Mouse (Mus musculus): ENCODE results near the gene Gm20388. TPM values are rescaled to one million over a fixed set of nuclear protein-coding genes. Genes with fewer than 3 reads are reported as not detected.

The Gm20388 gene
- polyA plus RNA-seq, 1 experiment from 2014 or later, result not detected

GRCm38 (mm10) chr8:121880818-121881217 is 1970.2 kb downstream of the Gm20388 start:
- no peak overlapping the region for H3K27ac ChIP-seq (ENCODE audit: low read depth, low read length)
- H3K4me3 ChIP-seq (ENCODE audit: low read depth, low read length), result no peak overlapping the region
- H3K4me1 ChIP-seq (replicated peaks; ENCODE audit: control insufficient read depth, insufficient read depth, low read length), result no peaks in the 10 kb centered on the region
- no peaks in the 10 kb centered on the region for H3K27me3 ChIP-seq (replicated peaks; ENCODE audit: control insufficient read depth, insufficient read depth, low read length)
- no peak for ATAC-seq
- H3K36me3 ChIP-seq (ENCODE audit: control insufficient read depth, insufficient read depth), result peaks cover 53% of the 10 kb centered on the region
- no peak overlapping the region for H3K4me2 ChIP-seq (replicated peaks; ENCODE audit: low read depth)
- TF ChIP-seq CTCF (IDR thresholded peaks at IDR 0.05; ENCODE audit: low read depth), result no peak
- 69% methylated on average over 1 of the region's 1 CpGs for WGBS
- no peaks in the 10 kb centered on the region for H3K9me3 ChIP-seq (ENCODE audit: control insufficient read depth)
- no peak overlapping the region for H3K9ac ChIP-seq (ENCODE audit: low read depth, low read length)

- Histone ChIP-seq H3K4me3 (ENCODE audit: low read depth, low read length) (no peak overlapping the region), H3K36me3 (ENCODE audit: control insufficient read depth, insufficient read depth) (peaks cover 64% of the 10 kb centered on the region), H3K9ac (ENCODE audit: low read depth, low read length) (no peak overlapping the region), H3K4me2 (replicated peaks; ENCODE audit: low read depth) (no peak overlapping the region), H3K9me3 (ENCODE audit: control insufficient read depth) (no peaks in the 10 kb centered on the region), H3K27ac (ENCODE audit: low read depth, low read length) (no peak overlapping the region), H3K4me1 (replicated peaks; ENCODE audit: control insufficient read depth, insufficient read depth, low read length) (no peaks in the 10 kb centered on the region), H3K27me3 (replicated peaks; ENCODE audit: control insufficient read depth, insufficient read depth, low read length) (no peaks in the 10 kb centered on the region)
- no peak for ATAC-seq
- TF ChIP-seq CTCF (IDR thresholded peaks at IDR 0.05; ENCODE audit: low read depth), result no peak
- WGBS, result 64% methylated on average over 5 of the region's 5 CpGs
Measured at GRCm38 (mm10) chr8:121881921-121882320, 1971.3 kb downstream of the Gm20388 start.

GRCm38 (mm10) chr8:121884181-121884580 is 1973.5 kb downstream of the Gm20388 start:
- TF ChIP-seq CTCF (IDR thresholded peaks at IDR 0.05; ENCODE audit: low read depth), result no peak
- peaks cover 67% of the 10 kb centered on the region for H3K36me3 ChIP-seq (ENCODE audit: control insufficient read depth, insufficient read depth)
- no peak overlapping the region for H3K4me2 ChIP-seq (replicated peaks; ENCODE audit: low read depth)
- H3K4me3 ChIP-seq (ENCODE audit: low read depth, low read length), result no peak overlapping the region
- ATAC-seq, result no peak
- no peaks in the 10 kb centered on the region for H3K9me3 ChIP-seq (ENCODE audit: control insufficient read depth)
- WGBS, result 86% methylated on average over 3 of the region's 3 CpGs
- H3K4me1 ChIP-seq (replicated peaks; ENCODE audit: control insufficient read depth, insufficient read depth, low read length), result no peaks in the 10 kb centered on the region
- H3K27ac ChIP-seq (ENCODE audit: low read depth, low read length), result no peak overlapping the region
- H3K27me3 ChIP-seq (replicated peaks; ENCODE audit: control insufficient read depth, insufficient read depth, low read length), result no peaks in the 10 kb centered on the region
- no peak overlapping the region for H3K9ac ChIP-seq (ENCODE audit: low read depth, low read length)

- 95% methylated on average over 9 of the region's 9 CpGs for WGBS
- no peak for TF ChIP-seq CTCF (IDR thresholded peaks at IDR 0.05; ENCODE audit: low read depth)
Measured at GRCm38 (mm10) chr8:121885001-121885400, 1974.4 kb downstream of the Gm20388 start.

DNA sequence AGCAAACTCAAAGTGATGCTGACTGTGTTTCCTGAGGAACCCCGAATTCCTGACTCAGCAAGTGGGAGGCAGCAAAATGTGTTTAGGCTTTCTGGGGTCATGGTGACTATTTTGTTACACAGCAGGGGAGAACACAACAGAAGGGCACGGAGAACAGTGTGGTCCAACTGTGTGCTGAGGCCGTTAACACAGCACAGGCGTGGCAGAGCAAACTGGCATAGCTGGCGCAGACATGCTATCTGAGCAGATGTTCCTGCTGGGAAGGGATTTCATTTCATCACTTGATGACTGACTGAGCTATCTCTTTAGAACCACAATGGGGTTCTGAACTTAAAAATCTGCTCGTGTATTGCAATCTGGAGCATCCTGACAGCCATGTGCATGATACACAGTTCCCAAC is 1974.8 kb downstream of the Gm20388 start:
- Histone ChIP-seq H3K9ac (ENCODE audit: low read depth, low read length) (no peak overlapping the region), H3K27ac (ENCODE audit: low read depth, low read length) (no peak overlapping the region), H3K4me3 (ENCODE audit: low read depth, low read length) (no peak overlapping the region), H3K9me3 (ENCODE audit: control insufficient read depth) (no peaks in the 10 kb centered on the region), H3K27me3 (replicated peaks; ENCODE audit: control insufficient read depth, insufficient read depth, low read length) (no peaks in the 10 kb centered on the region), H3K4me1 (replicated peaks; ENCODE audit: control insufficient read depth, insufficient read depth, low read length) (no peaks in the 10 kb centered on the region), H3K36me3 (ENCODE audit: control insufficient read depth, insufficient read depth) (peaks cover 66% of the 10 kb centered on the region), H3K4me2 (replicated peaks; ENCODE audit: low read depth) (no peak overlapping the region)
- no peak for TF ChIP-seq CTCF (IDR thresholded peaks at IDR 0.05; ENCODE audit: low read depth)
- ATAC-seq, result no peak
- 89% methylated on average over 6 of the region's 6 CpGs for WGBS

More at GRCm38 (mm10) chr8:121885001-121885400, 1974.4 kb downstream of the Gm20388 start:
- no peaks in the 10 kb centered on the region for H3K27me3 ChIP-seq (replicated peaks; ENCODE audit: control insufficient read depth, insufficient read depth, low read length)
- no peak overlapping the region for H3K9ac ChIP-seq (ENCODE audit: low read depth, low read length)
- H3K36me3 ChIP-seq (ENCODE audit: control insufficient read depth, insufficient read depth), result peaks cover 67% of the 10 kb centered on the region
- no peak for ATAC-seq
- H3K27ac ChIP-seq (ENCODE audit: low read depth, low read length), result no peak overlapping the region
- no peaks in the 10 kb centered on the region for H3K4me1 ChIP-seq (replicated peaks; ENCODE audit: control insufficient read depth, insufficient read depth, low read length)
- no peak overlapping the region for H3K4me3 ChIP-seq (ENCODE audit: low read depth, low read length)
- H3K4me2 ChIP-seq (replicated peaks; ENCODE audit: low read depth), result no peak overlapping the region
- no peaks in the 10 kb centered on the region for H3K9me3 ChIP-seq (ENCODE audit: control insufficient read depth)

GRCm38 (mm10) chr8:121887547-121887946 is 1976.9 kb downstream of the Gm20388 start:
- H3K27me3 ChIP-seq (replicated peaks; ENCODE audit: control insufficient read depth, insufficient read depth, low read length), result no peaks in the 10 kb centered on the region
- WGBS, result 77% methylated on average over 1 of the region's 1 CpGs
- no peak overlapping the region for H3K4me2 ChIP-seq (replicated peaks; ENCODE audit: low read depth)
- no peak overlapping the region for H3K9ac ChIP-seq (ENCODE audit: low read depth, low read length)
- ATAC-seq, result no peak
- TF ChIP-seq CTCF (IDR thresholded peaks at IDR 0.05; ENCODE audit: low read depth), result no peak
- no peaks in the 10 kb centered on the region for H3K4me1 ChIP-seq (replicated peaks; ENCODE audit: control insufficient read depth, insufficient read depth, low read length)
- H3K4me3 ChIP-seq (ENCODE audit: low read depth, low read length), result no peak overlapping the region
- H3K27ac ChIP-seq (ENCODE audit: low read depth, low read length), result no peak overlapping the region
- H3K36me3 ChIP-seq (ENCODE audit: control insufficient read depth, insufficient read depth), result peaks cover 46% of the 10 kb centered on the region
- H3K9me3 ChIP-seq (ENCODE audit: control insufficient read depth), result no peaks in the 10 kb centered on the region

- no peaks in the 10 kb centered on the region for H3K27me3 ChIP-seq (replicated peaks; ENCODE audit: control insufficient read depth, insufficient read depth, low read length)
- H3K27ac ChIP-seq (ENCODE audit: low read depth, low read length), result no peak overlapping the region
- no peak overlapping the region for H3K4me2 ChIP-seq (replicated peaks; ENCODE audit: low read depth)
- no peak overlapping the region for H3K4me3 ChIP-seq (ENCODE audit: low read depth, low read length)
- no peak overlapping the region for H3K9ac ChIP-seq (ENCODE audit: low read depth, low read length)
- WGBS, result 74% methylated on average over 1 of the region's 1 CpGs
- no peaks in the 10 kb centered on the region for H3K4me1 ChIP-seq (replicated peaks; ENCODE audit: control insufficient read depth, insufficient read depth, low read length)
- peak; percentile 64 for ATAC-seq
- no peak for TF ChIP-seq CTCF (IDR thresholded peaks at IDR 0.05; ENCODE audit: low read depth)
- peaks cover 29% of the 10 kb centered on the region for H3K36me3 ChIP-seq (ENCODE audit: control insufficient read depth, insufficient read depth)
- H3K9me3 ChIP-seq (ENCODE audit: control insufficient read depth), result no peaks in the 10 kb centered on the region
Measured at GRCm38 (mm10) chr8:121889317-121889716, 1978.7 kb downstream of the Gm20388 start.
